Mouse (Mus musculus): ENCODE measurements around the gene Uggt2.
A peak's percentile ranks its signal among the peaks of the same experiment; 100 is the strongest.

Uggt2 gene

DNA sequence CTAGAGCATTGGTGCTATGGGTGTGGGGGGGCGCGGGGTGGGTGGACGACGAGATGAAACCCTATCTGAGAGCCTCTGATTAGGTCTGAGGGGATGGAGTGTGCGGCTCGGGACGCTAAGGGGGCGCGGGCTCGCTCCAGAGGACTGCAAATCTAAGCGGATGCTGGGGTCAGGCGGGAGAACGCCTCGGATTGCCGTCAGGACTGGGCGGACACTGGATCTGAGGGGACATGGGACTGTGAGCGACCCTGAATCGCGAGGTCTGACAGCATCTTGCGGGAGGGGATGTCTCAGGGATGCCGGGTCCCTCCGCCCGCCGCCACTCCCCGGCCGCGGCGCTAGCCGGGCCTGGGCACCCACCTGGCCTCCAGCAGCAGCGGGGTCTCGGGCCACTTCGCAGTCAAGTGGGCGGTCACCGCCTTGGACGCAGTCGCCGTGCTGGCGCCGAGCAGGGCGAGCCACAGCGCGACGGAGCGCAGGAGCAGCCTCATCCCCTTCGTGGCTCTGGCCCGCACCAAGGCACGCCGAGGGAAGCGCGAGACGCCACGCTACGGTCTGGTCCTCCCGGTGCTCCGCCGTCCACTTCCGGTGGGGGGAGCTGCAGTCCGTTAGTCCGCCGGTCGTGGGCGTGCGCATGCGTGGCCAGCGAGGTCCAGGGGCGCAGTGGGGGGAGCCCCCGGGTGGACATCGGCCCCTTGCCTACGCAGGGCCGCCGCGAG is at the start of gene Uggt2:
Gene Uggt2, minus strand, starts transcription at position 580 of the 719 bp plus-strand sequence.
- DNase-seq, result peak; percentile 89

DNA sequence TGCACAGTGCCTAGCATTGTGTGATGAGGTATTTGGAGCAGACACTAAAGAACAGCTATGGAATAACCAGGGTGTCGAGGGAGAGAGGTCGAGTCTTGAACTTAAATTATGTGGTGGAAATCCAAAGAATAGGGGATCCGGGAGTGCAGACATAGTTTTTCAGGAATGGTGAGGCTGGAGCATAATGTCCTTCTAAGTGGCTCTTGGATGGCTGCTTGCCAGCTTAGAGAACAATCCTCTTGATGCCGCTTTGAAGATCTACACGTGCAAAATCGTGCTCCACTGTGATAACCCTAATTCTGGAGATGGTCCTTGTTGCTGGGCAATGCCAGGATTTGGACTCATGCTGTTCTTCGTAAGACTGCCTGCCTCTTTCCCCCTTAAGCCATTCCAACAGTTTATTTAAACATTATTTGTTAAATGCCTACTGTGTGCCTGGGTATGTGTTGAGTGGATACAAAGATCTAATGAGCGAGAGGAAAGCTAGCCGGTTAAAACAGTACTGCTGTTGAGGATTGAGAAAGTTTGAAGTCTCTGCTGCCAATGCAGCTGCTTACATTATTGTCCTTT is 40.2 kb upstream of the Uggt2 start:
- peak; percentile 18 for DNase-seq

DNA sequence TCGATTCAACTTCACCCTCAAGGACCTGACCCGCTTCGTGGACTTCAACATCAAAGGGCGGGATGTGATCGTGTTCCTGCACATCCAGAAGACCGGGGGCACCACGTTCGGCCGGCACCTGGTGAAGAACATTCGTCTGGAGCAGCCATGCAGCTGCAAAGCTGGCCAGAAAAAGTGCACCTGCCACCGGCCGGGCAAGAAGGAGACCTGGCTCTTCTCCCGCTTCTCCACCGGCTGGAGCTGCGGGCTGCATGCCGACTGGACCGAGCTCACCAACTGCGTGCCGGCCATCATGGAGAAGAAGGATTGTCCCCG is 39.5 kb upstream of the Uggt2 start:
- DNase-seq, result peak; percentile 14

GRCm38 (mm10) chr14:119137906-119138785 is 38.9 kb upstream of the Uggt2 start, which contains the start of gene Hs6st3:
TSS of gene Hs6st3 (plus strand) at chr14:119138341.
- peak; percentile 25 for DNase-seq

DNA sequence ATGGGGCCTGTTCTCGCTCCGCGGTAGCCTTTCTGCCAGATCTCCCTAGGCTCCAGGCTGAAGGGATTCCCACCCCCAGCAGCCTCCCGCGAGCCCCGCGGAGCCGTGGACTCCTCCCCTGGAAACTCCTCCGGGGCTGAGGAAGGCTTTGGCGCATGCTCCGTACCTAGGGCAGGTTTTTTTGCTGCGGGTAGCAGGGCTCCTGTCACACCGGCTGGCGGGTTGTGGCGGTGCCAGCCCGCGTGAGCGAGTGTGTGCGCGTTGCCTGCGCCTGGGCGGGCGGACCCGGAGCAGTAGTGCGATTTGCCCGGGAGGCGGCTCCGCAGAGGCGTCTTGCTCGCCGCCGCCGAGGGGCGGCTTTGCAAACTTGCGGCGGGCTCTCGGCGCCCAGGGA is 38.3 kb upstream of the Uggt2 start:
- DNase-seq, result peak; percentile 93

DNA sequence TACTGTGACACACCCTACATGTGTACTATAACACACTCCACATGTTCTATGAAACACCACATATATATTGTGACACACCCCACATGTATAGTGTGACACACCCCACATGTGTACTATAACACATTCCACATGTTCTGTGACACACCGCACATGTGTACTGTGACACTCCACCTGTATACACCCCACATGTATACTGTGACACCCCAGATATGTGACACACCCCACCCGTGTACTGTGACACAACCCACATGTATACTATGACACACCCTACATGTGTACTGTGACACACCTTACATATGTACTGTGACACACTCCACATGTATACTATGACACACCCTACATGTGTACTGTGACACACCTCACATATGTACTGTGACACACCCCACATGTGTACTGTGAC is 28.1 kb upstream of the Uggt2 start:
- no peak for DNase-seq

DNA sequence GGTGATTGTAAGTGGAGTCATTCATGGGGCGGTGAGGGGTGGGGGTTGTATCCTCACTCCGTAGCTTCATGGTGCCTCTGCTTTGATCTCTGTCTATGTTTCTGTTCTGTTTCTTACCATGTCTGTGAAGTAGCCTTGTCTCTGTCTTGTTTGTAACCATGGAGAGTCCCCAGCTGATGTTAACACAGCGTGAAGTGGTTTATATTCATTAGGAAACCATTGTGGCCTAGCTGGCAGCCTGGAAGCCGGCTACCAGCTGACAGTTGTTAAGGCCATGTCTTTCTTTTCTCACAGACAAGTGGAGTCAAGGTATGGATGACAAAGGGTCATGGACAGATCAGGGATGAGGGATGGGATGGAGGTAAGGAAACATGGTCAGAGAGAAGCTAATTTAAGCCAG is 26.6 kb upstream of the Uggt2 start:
- DNase-seq, result no peak

DNA sequence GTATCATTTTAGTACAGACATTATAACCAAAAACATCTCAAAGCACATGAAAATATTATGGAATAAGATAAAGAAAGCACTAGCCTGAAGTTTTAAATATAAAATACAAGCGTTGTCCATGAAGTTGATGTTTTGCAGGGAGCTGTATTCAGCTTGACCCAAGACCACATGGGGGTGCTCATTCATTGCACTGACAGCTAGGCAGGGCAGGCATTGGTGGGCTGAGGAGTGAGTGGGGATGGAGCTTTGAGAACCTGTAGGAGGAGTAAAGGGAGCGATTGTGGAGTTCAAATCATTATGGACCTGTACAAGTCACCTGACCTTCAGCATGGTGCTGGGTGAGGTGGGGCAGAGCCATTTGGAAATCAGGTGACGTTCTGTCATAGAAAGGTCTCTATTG is 24.8 kb upstream of the Uggt2 start:
- no peak for DNase-seq

- no peak for DNase-seq
Observed at GRCm38 (mm10) chr14:119123582-119123981, 24.4 kb upstream of the Uggt2 start.

- no peak for DNase-seq
Observed at GRCm38 (mm10) chr14:119112558-119112957, 13.3 kb upstream of the Uggt2 start.

- no peak for DNase-seq
Observed at GRCm38 (mm10) chr14:119109776-119110218, 10.6 kb upstream of the Uggt2 start.

- DNase-seq, result no peak
Observed at GRCm38 (mm10) chr14:119108776-119109301, 9.6 kb upstream of the Uggt2 start.

DNA sequence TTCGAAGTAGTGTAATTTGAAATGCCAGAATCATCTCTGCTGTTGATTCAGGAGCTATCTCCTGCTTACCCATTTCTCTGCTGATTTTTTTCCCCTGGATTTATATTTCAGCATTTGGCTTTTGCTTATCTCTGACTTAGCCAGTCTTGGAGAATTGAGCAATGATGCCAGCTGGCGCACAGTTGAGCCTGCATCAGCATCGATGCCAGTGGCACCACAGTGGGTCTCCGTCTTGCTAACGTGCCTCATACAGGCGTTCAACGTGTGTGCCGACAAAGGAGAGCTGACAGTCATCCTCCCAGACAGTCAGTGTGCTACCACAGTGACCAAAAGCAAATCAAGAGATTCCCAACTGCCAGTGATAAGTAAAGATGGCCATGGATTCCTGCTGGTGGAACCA is 8.4 kb upstream of the Uggt2 start:
- no peak for DNase-seq

GRCm38 (mm10) chr14:119099570-119099891 is 301 bp upstream of the Uggt2 start:
- DNase-seq, result no peak

DNA sequence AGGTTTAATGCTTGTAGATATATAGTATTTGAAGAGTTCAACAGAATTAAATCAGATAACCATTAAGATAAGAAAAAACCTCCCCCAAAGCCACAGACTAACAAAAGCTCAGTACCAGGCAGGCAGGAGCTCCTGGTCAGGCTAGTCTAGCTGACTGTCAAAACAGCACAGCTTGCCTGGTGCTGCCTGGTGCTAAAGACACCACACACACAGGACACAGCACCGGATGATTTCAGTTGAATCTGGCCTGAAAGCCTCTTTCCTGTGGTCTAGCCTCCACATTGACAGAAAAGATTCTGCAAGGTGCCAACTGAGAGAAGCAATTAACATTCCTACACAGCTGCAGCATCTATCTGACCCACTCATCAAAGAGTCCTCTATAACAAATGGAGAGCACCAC is 37.4 kb downstream of the Uggt2 start:
- DNase-seq, result no peak

GRCm38 (mm10) chr14:119060682-119061081 is 38.5 kb downstream of the Uggt2 start:
- peak; percentile 13 for DNase-seq

GRCm38 (mm10) chr14:119057014-119057413 is 42.2 kb downstream of the Uggt2 start:
- DNase-seq, result no peak

DNA sequence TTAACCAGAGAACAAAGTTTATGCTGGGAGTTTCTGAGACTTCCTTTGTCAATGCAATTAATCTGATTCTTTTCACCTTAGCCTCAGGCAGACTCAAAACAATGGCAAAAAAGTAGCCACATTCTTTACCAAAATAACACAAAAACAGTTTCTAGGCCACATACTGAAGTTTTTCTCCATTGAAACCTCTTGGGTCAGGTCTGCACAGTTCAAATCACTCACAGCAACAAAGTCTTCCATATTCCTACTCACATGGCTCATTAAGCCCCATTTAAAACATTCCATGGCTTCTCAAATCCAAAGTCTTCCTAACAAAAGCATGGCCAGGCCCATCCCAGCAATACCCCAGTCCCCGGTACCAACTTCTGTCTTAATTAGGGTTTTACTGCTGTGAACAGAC is 46.3 kb downstream of the Uggt2 start:
- no peak for DNase-seq

GRCm38 (mm10) chr14:119052361-119052760 is 46.9 kb downstream of the Uggt2 start:
- DNase-seq, result no peak

- no peak for DNase-seq
Observed at GRCm38 (mm10) chr14:119043765-119044164, 55.5 kb downstream of the Uggt2 start.

DNA sequence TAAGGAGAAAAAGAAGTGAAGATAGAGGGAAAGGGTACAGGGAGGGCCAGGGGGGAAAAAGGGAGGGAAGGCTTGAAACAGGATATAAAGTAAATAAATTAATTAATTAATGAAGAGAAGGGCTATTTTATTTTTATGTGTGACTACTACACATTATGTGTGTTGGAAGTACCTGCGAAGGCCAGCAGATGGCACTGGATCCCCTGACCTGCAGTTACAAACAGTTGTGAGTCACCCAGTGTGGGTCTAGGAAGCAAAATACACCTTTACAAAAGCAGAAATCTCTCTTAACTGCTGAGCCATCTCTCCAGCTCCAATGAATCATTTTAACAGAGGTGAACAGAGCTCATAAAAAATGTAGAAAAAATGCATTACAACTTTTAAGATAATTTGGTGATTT is 59.0 kb downstream of the Uggt2 start:
- peak; percentile 38 for DNase-seq

DNA sequence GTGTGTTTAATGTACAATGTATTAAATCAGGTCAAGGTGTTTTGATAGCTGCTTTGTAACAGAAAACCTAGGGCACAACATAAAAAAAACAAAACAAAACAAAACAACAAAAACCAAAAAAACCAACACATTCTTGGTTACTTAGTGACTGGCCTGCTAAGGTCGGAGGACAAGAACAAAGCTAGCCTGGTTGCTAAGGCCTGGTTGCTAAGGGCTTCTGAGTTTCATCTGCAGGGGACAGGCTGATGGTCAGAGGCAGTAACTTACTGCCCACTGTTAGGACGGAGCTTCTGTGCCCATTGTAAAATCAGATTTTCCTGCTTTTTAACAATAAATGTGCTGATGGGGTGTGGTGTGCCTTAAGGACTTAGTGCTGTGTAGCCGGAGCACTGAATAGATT is 61.5 kb downstream of the Uggt2 start:
- DNase-seq, result no peak

- no peak for DNase-seq
Observed at GRCm38 (mm10) chr14:119037076-119037683, 62.0 kb downstream of the Uggt2 start.
